Mouse (Mus musculus): ENCODE results near the gene Dscaml1. TPM values are rescaled to one million over a fixed set of nuclear protein-coding genes. Genes with fewer than 3 reads are reported as not detected.

The Dscaml1 gene
- polyA plus RNA-seq, 1 experiment from 2014 or later: 0.54 TPM

GRCm38 (mm10) chr9:45391299-45391698, 35.1 kb upstream of the Dscaml1 start:
- Histone ChIP-seq H3K27me3 (ENCODE audit: control insufficient read depth, insufficient read depth, low read length) (no peaks in the 10 kb centered on the region), H3K9me3 (replicated peaks; ENCODE audit: control insufficient read depth, low read length) (no peaks in the 10 kb centered on the region), H3K36me3 (ENCODE audit: control insufficient read depth, insufficient read depth) (no peaks in the 10 kb centered on the region), H3K4me1 (ENCODE audit: control insufficient read depth, insufficient read depth, low read length) (no peaks in the 10 kb centered on the region), H3K9ac (ENCODE audit: low read length) (no peak overlapping the region), H3K27ac (ENCODE audit: low read length) (no peak overlapping the region), H3K4me3 (ENCODE audit: low read length) (no peak overlapping the region), H3K4me2 (ENCODE audit: low read depth, low read length) (no peak overlapping the region)
- 73% methylated on average over 7 of the region's 7 CpGs for WGBS
- no peak for ATAC-seq (replicated peaks; ENCODE audit: extremely low read depth, insufficient read depth, low FRiP score)

DNA sequence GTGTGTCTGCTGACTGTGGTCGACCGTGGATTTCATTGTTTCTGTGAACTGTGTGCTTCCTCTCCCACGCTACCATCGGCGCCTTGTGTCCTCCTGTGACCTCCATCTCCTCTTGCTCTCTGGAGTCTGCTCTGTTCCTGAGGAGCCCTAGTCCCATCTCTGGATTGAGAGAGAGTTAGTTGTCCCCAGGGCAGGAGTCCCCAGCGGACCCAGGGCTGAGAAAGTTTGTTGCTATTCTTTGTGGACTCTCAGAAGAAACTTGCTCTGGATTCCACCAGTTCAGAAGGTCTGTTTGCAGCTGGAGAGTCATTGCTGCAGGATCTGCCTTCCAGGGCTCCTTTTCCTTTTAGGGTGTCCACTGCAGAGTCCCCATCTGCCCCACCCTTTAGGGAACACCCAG, 31.2 kb upstream of the Dscaml1 start:
- Histone ChIP-seq H3K9ac (ENCODE audit: low read length) (no peak overlapping the region), H3K4me2 (ENCODE audit: low read depth, low read length) (no peak overlapping the region), H3K27ac (ENCODE audit: low read length) (no peak overlapping the region), H3K4me1 (ENCODE audit: control insufficient read depth, insufficient read depth, low read length) (no peaks in the 10 kb centered on the region), H3K27me3 (ENCODE audit: control insufficient read depth, insufficient read depth, low read length) (peaks cover 5% of the 10 kb centered on the region; the same call in 1 of the 2 replicates), H3K9me3 (replicated peaks; ENCODE audit: control insufficient read depth, low read length) (no peaks in the 10 kb centered on the region), H3K36me3 (ENCODE audit: control insufficient read depth, insufficient read depth) (no peaks in the 10 kb centered on the region), H3K4me3 (ENCODE audit: low read length) (no peak overlapping the region)
- WGBS: 82% methylated on average over 6 of the region's 6 CpGs
- ATAC-seq (replicated peaks; ENCODE audit: extremely low read depth, insufficient read depth, low FRiP score): no peak

DNA sequence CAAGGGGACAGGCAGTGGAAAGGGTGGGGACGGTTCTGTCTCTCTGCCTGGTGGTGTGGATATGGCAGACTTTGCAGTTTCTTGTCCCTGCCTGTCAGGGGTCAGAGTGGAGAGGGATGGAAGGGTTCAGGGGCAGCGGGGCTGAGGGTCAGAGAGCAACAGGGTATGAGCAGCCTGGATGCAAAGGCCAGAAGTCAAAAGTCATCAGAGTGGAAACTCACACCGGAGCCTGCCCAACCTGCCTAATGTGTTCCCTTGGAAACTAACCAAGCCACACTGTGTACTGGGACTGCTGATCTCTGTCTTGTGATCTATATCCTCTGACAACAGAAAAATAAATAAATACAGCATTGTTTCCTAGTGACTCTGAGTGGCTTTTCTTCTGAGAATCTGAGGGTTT, 30.6 kb upstream of the Dscaml1 start:
- H3K4me1 ChIP-seq (ENCODE audit: control insufficient read depth, insufficient read depth, low read length): no peaks in the 10 kb centered on the region
- no peaks in the 10 kb centered on the region for H3K9me3 ChIP-seq (replicated peaks; ENCODE audit: control insufficient read depth, low read length)
- H3K9ac ChIP-seq (ENCODE audit: low read length): no peak overlapping the region
- ATAC-seq (replicated peaks; ENCODE audit: extremely low read depth, insufficient read depth, low FRiP score): no peak
- no peaks in the 10 kb centered on the region for H3K36me3 ChIP-seq (ENCODE audit: control insufficient read depth, insufficient read depth)
- H3K4me2 ChIP-seq (ENCODE audit: low read depth, low read length): no peak overlapping the region
- H3K4me3 ChIP-seq (ENCODE audit: low read length): no peak overlapping the region
- H3K27me3 ChIP-seq (ENCODE audit: control insufficient read depth, insufficient read depth, low read length): peaks cover 5% of the 10 kb centered on the region; the same call in 1 of the 2 replicates
- WGBS: 70% methylated on average over 3 of the region's 3 CpGs
- no peak overlapping the region for H3K27ac ChIP-seq (ENCODE audit: low read length)

GRCm38 (mm10) chr9:45398336-45398735, 28.1 kb upstream of the Dscaml1 start:
- Histone ChIP-seq H3K9me3 (replicated peaks; ENCODE audit: control insufficient read depth, low read length) (no peaks in the 10 kb centered on the region), H3K27me3 (ENCODE audit: control insufficient read depth, insufficient read depth, low read length) (peaks cover 11% of the 10 kb centered on the region; the same call in 1 of the 2 replicates), H3K4me2 (ENCODE audit: low read depth, low read length) (no peak overlapping the region), H3K4me1 (ENCODE audit: control insufficient read depth, insufficient read depth, low read length) (no peaks in the 10 kb centered on the region), H3K4me3 (ENCODE audit: low read length) (no peak overlapping the region), H3K27ac (ENCODE audit: low read length) (no peak overlapping the region), H3K36me3 (ENCODE audit: control insufficient read depth, insufficient read depth) (no peaks in the 10 kb centered on the region), H3K9ac (ENCODE audit: low read length) (no peak overlapping the region)
- 55% methylated on average over 1 of the region's 1 CpGs for WGBS
- ATAC-seq (replicated peaks; ENCODE audit: extremely low read depth, insufficient read depth, low FRiP score): no peak

- WGBS: 69% methylated on average over 4 of the region's 4 CpGs
- ATAC-seq (replicated peaks; ENCODE audit: extremely low read depth, insufficient read depth, low FRiP score): no peak
These were observed 27.0 kb upstream of the Dscaml1 start, which contains the start of gene Fxyd2 for GRCm38 (mm10) chr9:45399434-45399833. Gene Fxyd2 (plus strand): TSS chr9:45399669.

GRCm38 (mm10) chr9:45401851-45402250, 24.6 kb upstream of the Dscaml1 start:
- Histone ChIP-seq H3K36me3 (ENCODE audit: control insufficient read depth, insufficient read depth) (no peaks in the 10 kb centered on the region), H3K4me1 (ENCODE audit: control insufficient read depth, insufficient read depth, low read length) (no peaks in the 10 kb centered on the region), H3K27me3 (ENCODE audit: control insufficient read depth, insufficient read depth, low read length) (peaks cover 20% of the 10 kb centered on the region; the same call in 1 of the 2 replicates), H3K9me3 (replicated peaks; ENCODE audit: control insufficient read depth, low read length) (no peaks in the 10 kb centered on the region), H3K4me2 (ENCODE audit: low read depth, low read length) (no peak overlapping the region), H3K4me3 (ENCODE audit: low read length) (no peak overlapping the region), H3K9ac (ENCODE audit: low read length) (no peak overlapping the region), H3K27ac (ENCODE audit: low read length) (no peak overlapping the region)
- WGBS: 49% methylated on average over 4 of the region's 4 CpGs
- no peak for ATAC-seq (replicated peaks; ENCODE audit: extremely low read depth, insufficient read depth, low FRiP score)

More at GRCm38 (mm10) chr9:45399434-45399833, 27.0 kb upstream of the Dscaml1 start, which contains the start of gene Fxyd2:
- H3K4me2 ChIP-seq (ENCODE audit: low read depth, low read length): no peak within 1 kb of the TSS
- no peak within 1 kb of the TSS for H3K4me3 ChIP-seq (ENCODE audit: low read length)
- no peaks in the 10 kb centered on the region for H3K9me3 ChIP-seq (replicated peaks; ENCODE audit: control insufficient read depth, low read length)
- H3K27me3 ChIP-seq (ENCODE audit: control insufficient read depth, insufficient read depth, low read length): peaks cover 13% of the 10 kb centered on the region; the same call in 1 of the 2 replicates
- no peak within 1 kb of the TSS for H3K9ac ChIP-seq (ENCODE audit: low read length)
- no peak within 1 kb of the TSS for H3K27ac ChIP-seq (ENCODE audit: low read length)
- no peaks in the 10 kb centered on the region for H3K4me1 ChIP-seq (ENCODE audit: control insufficient read depth, insufficient read depth, low read length)
- no peaks in the 10 kb centered on the region for H3K36me3 ChIP-seq (ENCODE audit: control insufficient read depth, insufficient read depth)

- 36% methylated on average over 2 of the region's 2 CpGs for WGBS
- H3K4me1 ChIP-seq (ENCODE audit: control insufficient read depth, insufficient read depth, low read length): peaks cover under 1% of the 10 kb centered on the region; the same call in 1 of the 2 replicates
These were observed 23.5 kb upstream of the Dscaml1 start for GRCm38 (mm10) chr9:45402957-45403356.

DNA sequence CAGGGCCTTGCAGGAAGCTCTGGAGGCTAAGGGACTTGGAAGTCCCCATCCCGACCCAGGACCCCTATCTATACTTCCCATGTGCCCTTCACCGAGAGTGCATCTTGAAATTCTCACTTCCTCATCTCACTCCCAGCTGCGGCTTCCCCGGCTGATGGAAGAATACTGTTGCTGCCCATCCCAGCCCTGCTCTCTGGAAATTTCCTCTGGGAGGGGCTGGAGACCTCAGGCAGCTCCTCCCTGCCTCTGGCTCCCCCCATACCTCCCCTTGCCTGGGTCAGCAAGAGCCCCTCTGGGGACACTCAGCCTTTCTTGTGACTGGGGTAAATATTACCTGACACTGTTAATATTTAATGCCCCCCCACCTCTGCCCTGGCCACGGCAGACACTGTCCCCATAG, 20.7 kb upstream of the Dscaml1 start:
- no peaks in the 10 kb centered on the region for H3K9me3 ChIP-seq (replicated peaks; ENCODE audit: control insufficient read depth, low read length)
- ATAC-seq (replicated peaks; ENCODE audit: extremely low read depth, insufficient read depth, low FRiP score): no peak
- WGBS: 48% methylated on average over 5 of the region's 5 CpGs
- no peak overlapping the region for H3K27ac ChIP-seq (ENCODE audit: low read length)
- H3K9ac ChIP-seq (ENCODE audit: low read length): no peak overlapping the region
- peaks cover 18% of the 10 kb centered on the region; the same call in 1 of the 2 replicates for H3K27me3 ChIP-seq (ENCODE audit: control insufficient read depth, insufficient read depth, low read length)
- no peaks in the 10 kb centered on the region for H3K36me3 ChIP-seq (ENCODE audit: control insufficient read depth, insufficient read depth)
- peaks cover 3% of the 10 kb centered on the region; the same call in 1 of the 2 replicates for H3K4me1 ChIP-seq (ENCODE audit: control insufficient read depth, insufficient read depth, low read length)
- H3K4me2 ChIP-seq (ENCODE audit: low read depth, low read length): no peak overlapping the region
- no peak overlapping the region for H3K4me3 ChIP-seq (ENCODE audit: low read length)

More at GRCm38 (mm10) chr9:45402957-45403356, 23.5 kb upstream of the Dscaml1 start:
- H3K9me3 ChIP-seq (replicated peaks; ENCODE audit: control insufficient read depth, low read length): no peaks in the 10 kb centered on the region
- no peak overlapping the region for H3K4me3 ChIP-seq (ENCODE audit: low read length)
- peaks cover 20% of the 10 kb centered on the region; the same call in 1 of the 2 replicates for H3K27me3 ChIP-seq (ENCODE audit: control insufficient read depth, insufficient read depth, low read length)
- no peak overlapping the region for H3K4me2 ChIP-seq (ENCODE audit: low read depth, low read length)
- 0 out of 2 replicates have a peak, but pooled peaks have one; percentile 26 for ATAC-seq (replicated peaks; ENCODE audit: extremely low read depth, insufficient read depth, low FRiP score)
- H3K36me3 ChIP-seq (ENCODE audit: control insufficient read depth, insufficient read depth): no peaks in the 10 kb centered on the region
- H3K27ac ChIP-seq (ENCODE audit: low read length): no peak overlapping the region
- no peak overlapping the region for H3K9ac ChIP-seq (ENCODE audit: low read length)

GRCm38 (mm10) chr9:45406808-45407207, 19.6 kb upstream of the Dscaml1 start:
- H3K4me1 ChIP-seq (ENCODE audit: control insufficient read depth, insufficient read depth, low read length): peaks cover 3% of the 10 kb centered on the region; the same call in 1 of the 2 replicates
- no peaks in the 10 kb centered on the region for H3K9me3 ChIP-seq (replicated peaks; ENCODE audit: control insufficient read depth, low read length)
- H3K4me2 ChIP-seq (ENCODE audit: low read depth, low read length): no peak overlapping the region
- H3K36me3 ChIP-seq (ENCODE audit: control insufficient read depth, insufficient read depth): no peaks in the 10 kb centered on the region
- H3K27ac ChIP-seq (ENCODE audit: low read length): no peak overlapping the region
- no peak overlapping the region for H3K4me3 ChIP-seq (ENCODE audit: low read length)
- WGBS: 78% methylated on average over 3 of the region's 3 CpGs
- no peak overlapping the region for H3K9ac ChIP-seq (ENCODE audit: low read length)
- peaks cover 18% of the 10 kb centered on the region; the same call in 1 of the 2 replicates for H3K27me3 ChIP-seq (ENCODE audit: control insufficient read depth, insufficient read depth, low read length)
- no peak for ATAC-seq (replicated peaks; ENCODE audit: extremely low read depth, insufficient read depth, low FRiP score)

Measured in heart, embryonic 16.5 days (tissue).